Mouse (Mus musculus) erythroblast, embryonic 14.5 days (primary cell): ENCODE data around the gene Col6a5. TPM values are rescaled to one million over a fixed set of nuclear protein-coding genes. Genes with fewer than 3 reads are reported as not detected.
"Not testable (repeated sequence)": the region's sequence is repeated elsewhere in the genome, so short reads cannot be mapped to it uniquely, and the experiment has no call there.

Experiments
- H3K27me3 ChIP-seq: 2 replicates; pipeline ENCODE4 v1.6.1; 2012; ENCODE audit warnings: inconsistent platforms; ENCODE audit not compliant: control insufficient read depth
- H3K36me3 ChIP-seq: 2 replicates; pipeline ENCODE4 v1.6.1; 2012; ENCODE audit warnings: mild to moderate bottlenecking, inconsistent platforms; ENCODE audit not compliant: control insufficient read depth
- H3K4me1 ChIP-seq: 2 replicates; pipeline ENCODE4 v1.6.1; 2012; ENCODE audit warnings: inconsistent platforms; ENCODE audit not compliant: control insufficient read depth
- H3K4me3 ChIP-seq: replicated peaks from 2 replicates; pipeline ENCODE3; 2012; ENCODE audit warnings: moderate library complexity, mild to moderate bottlenecking, inconsistent platforms
- H3K9me3 ChIP-seq: 2 replicates; pipeline ENCODE4 v1.6.1; 2012; ENCODE audit warnings: low read length, inconsistent platforms, mixed read lengths; ENCODE audit not compliant: control insufficient read depth
- GATA1 ChIP-seq: IDR thresholded peaks from 2 replicates; pipeline ENCODE4 v1.6.1; 2012; ENCODE audit warnings: low read length, inconsistent platforms, mixed read lengths
- TAL1 ChIP-seq: IDR thresholded peaks from 3 replicates; pipeline ENCODE4 v1.6.1; 2012; ENCODE audit warnings: low read length, inconsistent platforms, mixed read lengths
- polyA plus RNA-seq: library from polyadenylated mRNA; stranded (reverse); fragments of >175 nt; gene quantifications from 2 replicates; pipeline ENCODE4 v1.2.3, GENCODE M21; 2012

The Col6a5 gene
- polyA plus RNA-seq, 1 experiment, result not detected

DNA sequence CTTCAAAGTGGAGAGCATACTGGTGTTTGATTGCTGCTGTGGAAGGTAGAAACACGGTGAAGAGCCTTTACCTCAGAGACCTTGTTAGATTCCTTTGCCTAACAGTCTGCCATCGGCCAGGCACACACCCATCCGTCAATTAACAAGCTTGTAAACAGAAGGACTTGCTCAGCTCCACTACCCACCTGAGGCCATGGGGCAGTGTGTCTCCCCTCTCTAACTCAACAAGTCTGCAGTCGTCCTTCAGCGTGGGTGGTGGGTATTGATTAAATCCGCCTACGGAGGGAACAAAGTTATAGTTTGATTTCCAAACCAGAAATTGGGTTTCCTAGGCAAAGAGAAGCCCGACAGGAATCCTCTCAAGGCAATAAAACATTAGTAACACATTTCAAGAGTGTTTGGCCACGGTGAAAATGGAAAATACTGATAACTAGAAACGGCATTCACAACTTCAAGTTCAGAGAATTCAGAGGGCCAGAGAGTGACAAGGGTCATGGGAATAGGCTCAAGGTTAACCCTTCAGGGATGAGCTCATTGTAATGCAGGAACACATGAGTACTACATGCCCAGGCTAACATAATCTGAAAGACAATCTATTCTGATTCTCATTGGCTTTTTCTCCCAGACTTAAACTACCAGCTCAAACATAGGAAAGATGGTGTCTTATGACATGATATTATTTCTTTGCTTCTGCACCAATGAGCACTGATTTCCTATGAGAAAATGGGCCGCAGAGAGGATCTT lies 81.9 kb downstream of the Col6a5 start:
- TF ChIP-seq GATA1, result no peak
- TF ChIP-seq TAL1, result no peak
- Histone ChIP-seq H3K9me3 (no peaks in the 10 kb centered on the region; the same call in 1 of the 2 replicates), H3K36me3 (no peaks in the 10 kb centered on the region), H3K4me3 (no peak overlapping the region), H3K4me1 (no peaks in the 10 kb centered on the region), H3K27me3 (no peaks in the 10 kb centered on the region)

DNA sequence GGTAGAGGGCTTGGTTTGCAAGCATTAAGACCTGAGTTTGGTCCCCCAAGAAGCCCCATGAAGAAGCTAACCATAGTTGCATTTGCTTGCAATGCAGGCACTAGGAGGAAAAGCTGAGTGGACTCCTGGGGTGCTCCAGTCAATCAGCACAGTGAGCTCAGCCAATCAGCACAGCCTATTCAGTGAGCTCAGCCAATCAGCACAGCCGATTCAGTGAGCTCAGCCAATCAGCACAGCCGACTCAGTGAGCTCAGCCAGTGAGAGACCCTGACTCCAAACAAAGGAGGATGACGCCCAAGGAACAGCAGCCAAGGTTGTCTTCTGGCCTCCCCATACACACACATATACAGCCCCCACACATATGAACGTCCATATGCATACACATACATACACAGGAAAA lies 84.3 kb downstream of the Col6a5 start:
- no peaks in the 10 kb centered on the region for H3K9me3 ChIP-seq
- no peaks in the 10 kb centered on the region for H3K27me3 ChIP-seq
- TF ChIP-seq GATA1 (no peak), TAL1 (no peak)
- H3K4me3 ChIP-seq, result no peak overlapping the region
- no peaks in the 10 kb centered on the region for H3K36me3 ChIP-seq
- no peaks in the 10 kb centered on the region for H3K4me1 ChIP-seq

DNA sequence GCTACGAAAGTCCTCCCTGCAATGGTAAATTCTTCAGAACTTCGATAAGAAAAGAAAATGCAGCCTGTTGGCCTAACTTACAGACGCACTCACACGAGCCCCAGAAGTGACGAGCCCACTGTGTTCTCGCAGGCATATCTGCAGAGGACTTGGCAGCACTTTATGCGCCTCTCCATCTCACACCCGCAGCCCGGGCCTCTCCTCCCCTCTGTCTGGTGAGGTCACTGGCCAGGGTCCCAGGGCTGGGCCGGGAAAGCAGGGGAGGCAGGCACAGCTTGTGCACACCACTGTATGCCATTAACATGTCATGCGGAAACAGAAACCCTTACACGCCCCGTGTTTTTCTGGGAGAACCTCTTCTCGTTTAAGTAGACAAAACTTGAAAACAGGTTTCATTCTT lies 88.8 kb downstream of the Col6a5 start:
- no peak for TF ChIP-seq TAL1
- TF ChIP-seq GATA1, result no peak

DNA sequence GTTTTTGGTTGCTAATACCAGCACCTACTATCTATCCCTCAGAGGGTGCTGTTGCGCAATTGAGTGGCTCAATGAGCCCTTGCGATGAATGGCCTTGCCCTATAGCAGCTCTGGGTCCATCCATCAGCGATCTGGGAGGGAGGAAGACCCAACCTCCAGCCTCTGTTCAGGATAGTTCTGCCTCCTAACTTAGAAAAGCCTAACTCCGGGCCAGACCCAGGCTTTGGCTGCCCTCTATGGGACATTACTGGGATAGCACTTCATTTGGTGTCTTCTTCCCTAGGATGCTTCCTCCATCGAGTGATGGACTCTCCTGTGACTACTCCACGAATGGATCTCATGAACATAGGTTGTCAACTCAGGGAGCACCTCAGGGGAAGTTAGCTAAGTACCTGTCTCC lies 102.7 kb downstream of the Col6a5 start:
- H3K9me3 ChIP-seq, result no peaks in the 10 kb centered on the region
- TF ChIP-seq GATA1 (no peak), TAL1 (no peak)
- no peaks in the 10 kb centered on the region for H3K36me3 ChIP-seq
- no peaks in the 10 kb centered on the region for H3K27me3 ChIP-seq
- no peak overlapping the region for H3K4me3 ChIP-seq
- H3K4me1 ChIP-seq, result no peaks in the 10 kb centered on the region

More for the DNA sequence above, 88.8 kb downstream of the Col6a5 start:
- Histone ChIP-seq H3K4me3 (no peak overlapping the region), H3K9me3 (no peaks in the 10 kb centered on the region), H3K27me3 (no peaks in the 10 kb centered on the region), H3K4me1 (no peaks in the 10 kb centered on the region), H3K36me3 (no peaks in the 10 kb centered on the region)

DNA sequence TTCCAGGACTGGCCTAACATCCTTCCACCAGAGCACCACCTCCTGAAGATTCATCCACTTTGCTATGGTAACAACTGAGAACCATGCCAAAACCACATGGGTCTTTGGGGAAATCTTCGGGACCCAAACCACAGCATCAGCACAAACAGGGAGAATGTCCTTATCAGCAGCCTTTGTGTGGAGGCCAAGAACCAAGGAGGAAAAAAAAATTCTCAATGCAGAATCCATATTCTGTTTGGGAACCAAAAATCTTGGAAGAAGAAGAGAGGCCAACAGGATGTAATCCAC lies 107.7 kb downstream of the Col6a5 start:
- Histone ChIP-seq H3K9me3 (no peaks in the 10 kb centered on the region; the same call in 1 of the 2 replicates), H3K4me1 (no peaks in the 10 kb centered on the region), H3K27me3 (no peaks in the 10 kb centered on the region), H3K4me3 (no peak overlapping the region), H3K36me3 (no peaks in the 10 kb centered on the region)
- TF ChIP-seq GATA1 (no peak), TAL1 (no peak)

DNA sequence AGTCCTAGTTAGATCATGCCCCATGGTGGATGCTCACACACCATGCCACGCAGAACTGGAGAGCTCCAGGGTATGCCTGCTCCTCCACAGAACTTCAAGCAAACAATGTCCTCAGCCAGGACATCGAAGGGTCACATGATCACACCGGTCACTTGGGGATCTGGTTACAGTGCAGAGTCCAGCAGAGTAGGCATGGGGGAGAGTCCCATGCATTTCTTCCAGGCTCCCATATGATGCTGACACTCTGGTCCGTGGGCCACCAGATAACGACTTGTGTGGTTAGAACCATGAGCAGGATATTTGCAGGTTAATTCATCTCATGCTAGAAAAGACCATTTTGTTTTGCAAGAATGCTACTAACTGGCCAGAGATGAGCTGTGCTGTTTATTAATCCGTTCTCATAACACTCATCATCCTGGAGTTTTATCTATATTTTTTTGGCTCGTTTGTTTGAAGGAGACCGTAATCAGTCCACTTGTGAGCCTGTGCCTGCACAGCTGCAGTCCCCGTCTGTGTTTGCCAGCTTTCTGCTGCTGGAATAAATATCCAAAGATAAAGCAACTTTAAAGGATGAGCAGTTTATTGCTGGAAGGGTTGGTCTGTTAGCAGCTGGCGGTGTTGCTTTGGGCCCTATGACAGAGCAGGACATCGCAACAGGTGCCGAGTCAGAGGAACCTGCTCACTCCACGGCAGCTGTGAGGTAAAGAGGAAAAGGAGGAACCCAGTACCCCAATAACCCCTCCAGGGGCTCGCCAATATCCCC lies 108.2 kb downstream of the Col6a5 start:
- Histone ChIP-seq H3K4me1 (no peaks in the 10 kb centered on the region), H3K4me3 (no peak overlapping the region), H3K27me3 (no peaks in the 10 kb centered on the region), H3K36me3 (no peaks in the 10 kb centered on the region), H3K9me3 (no peaks in the 10 kb centered on the region; the same call in 1 of the 2 replicates)
- TF ChIP-seq TAL1 (no peak), GATA1 (no peak)

DNA sequence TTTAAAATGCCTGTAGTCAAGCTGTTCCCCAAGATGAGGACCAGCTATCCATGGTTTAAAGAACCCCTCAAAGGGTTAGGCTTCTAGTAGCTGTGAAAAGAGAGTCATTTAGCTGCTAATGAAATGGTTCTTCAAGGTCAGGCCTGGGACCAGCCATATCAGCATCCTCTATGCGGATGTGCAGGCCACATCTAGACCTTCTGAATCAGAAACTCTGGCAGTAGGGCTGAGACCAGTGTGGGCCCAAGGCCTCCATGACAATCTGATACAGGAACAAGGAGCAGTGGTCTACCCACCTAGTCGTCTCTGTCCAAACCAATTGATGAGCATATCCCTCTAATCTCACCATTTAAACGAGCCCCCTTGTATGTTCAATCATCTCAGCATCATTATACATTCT lies 109.4 kb downstream of the Col6a5 start:
- TF ChIP-seq GATA1, result no peak
- TF ChIP-seq TAL1, result no peak
- Histone ChIP-seq H3K9me3 (no peaks in the 10 kb centered on the region; the same call in 1 of the 2 replicates), H3K36me3 (no peaks in the 10 kb centered on the region), H3K4me1 (no peaks in the 10 kb centered on the region), H3K4me3 (no peak overlapping the region), H3K27me3 (no peaks in the 10 kb centered on the region)

DNA sequence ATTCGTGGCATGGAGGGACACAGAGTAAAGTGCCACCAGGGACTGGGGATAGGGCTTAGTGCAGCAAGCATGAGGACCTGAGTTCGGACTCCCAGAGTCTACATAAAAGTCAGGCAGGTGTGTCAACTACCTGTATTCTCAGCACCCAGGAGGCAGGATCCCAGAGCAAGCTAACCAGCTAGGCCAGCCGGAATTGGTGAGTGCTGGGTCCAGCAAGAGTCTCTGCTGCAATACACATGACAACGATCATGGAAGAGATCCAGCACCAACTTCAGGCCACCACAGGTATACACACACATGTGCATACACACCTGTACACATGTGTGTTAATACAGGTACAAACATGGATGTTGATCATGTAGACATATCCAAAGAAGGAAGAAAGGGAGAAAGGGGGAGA lies 112.0 kb downstream of the Col6a5 start:
- Histone ChIP-seq H3K27me3 (no peaks in the 10 kb centered on the region), H3K4me3 (no peak overlapping the region), H3K9me3 (no peaks in the 10 kb centered on the region; the same call in 1 of the 2 replicates), H3K4me1 (no peaks in the 10 kb centered on the region), H3K36me3 (no peaks in the 10 kb centered on the region)
- TF ChIP-seq TAL1, result no peak
- TF ChIP-seq GATA1, result no peak

DNA sequence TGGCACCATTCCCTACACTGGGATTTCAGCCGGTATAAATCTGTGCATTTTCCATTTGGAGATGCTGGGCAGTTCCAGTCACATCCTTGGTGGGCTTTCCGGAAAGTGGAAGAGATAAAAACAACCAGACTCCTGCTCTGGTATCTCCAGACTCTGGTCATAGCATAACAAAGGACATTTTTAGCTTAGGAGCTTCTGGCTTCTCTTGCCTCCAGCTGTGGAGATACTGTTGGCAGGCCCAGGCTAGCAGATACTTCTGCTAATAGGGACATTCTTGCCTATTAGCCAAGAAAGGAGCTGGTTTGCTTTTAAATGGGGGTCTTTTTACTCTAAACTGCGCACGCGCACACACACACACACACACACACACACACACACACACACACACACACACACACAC lies 113.2 kb downstream of the Col6a5 start:
- Histone ChIP-seq H3K4me3 (no peak overlapping the region), H3K9me3 (peaks cover 1% of the 10 kb centered on the region; the same call in 1 of the 2 replicates), H3K36me3 (no peaks in the 10 kb centered on the region), H3K27me3 (no peaks in the 10 kb centered on the region), H3K4me1 (no peaks in the 10 kb centered on the region)
- TF ChIP-seq GATA1, result no peak

DNA sequence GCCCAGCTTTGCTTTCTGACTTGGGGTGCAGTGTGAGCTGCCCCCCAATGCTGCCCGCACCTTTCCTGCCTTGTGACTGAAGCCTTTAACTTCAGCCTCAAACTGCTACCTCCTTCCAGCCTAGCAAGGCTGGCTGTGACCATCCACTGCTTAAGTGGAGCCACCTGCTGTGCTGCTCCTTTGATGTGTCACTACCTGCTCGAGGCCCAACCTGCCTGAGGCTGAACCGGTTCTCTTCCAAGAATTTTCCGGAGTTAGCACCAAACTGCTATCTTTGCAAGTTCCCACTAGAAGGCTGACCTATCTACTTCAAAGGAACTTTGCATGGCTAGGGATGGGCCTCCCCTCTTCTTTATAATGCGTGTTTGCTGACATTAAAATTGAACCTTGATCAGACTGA lies 119.1 kb downstream of the Col6a5 start:
- H3K4me1 ChIP-seq, H3K9me3 ChIP-seq, H3K27me3 ChIP-seq, H3K4me3 ChIP-seq, H3K36me3 ChIP-seq: not testable (repeated sequence)
